Mouse (Mus musculus) liver, postnatal 0 days (tissue): ENCODE data around the gene Denr.

ENCODE experiments used
- CTCF ChIP-seq: sonication (generic); IDR thresholded peaks from 2 replicates; pipeline ENCODE4 v1.5.1; 2016; ENCODE audit warnings: antibody characterized with exemption, low read depth
- EP300 ChIP-seq: IDR thresholded peaks from 2 replicates; pipeline ENCODE4 v1.6.1; 2016; ENCODE audit warnings: antibody characterized with exemption, low read depth, mild to moderate bottlenecking

DNA sequence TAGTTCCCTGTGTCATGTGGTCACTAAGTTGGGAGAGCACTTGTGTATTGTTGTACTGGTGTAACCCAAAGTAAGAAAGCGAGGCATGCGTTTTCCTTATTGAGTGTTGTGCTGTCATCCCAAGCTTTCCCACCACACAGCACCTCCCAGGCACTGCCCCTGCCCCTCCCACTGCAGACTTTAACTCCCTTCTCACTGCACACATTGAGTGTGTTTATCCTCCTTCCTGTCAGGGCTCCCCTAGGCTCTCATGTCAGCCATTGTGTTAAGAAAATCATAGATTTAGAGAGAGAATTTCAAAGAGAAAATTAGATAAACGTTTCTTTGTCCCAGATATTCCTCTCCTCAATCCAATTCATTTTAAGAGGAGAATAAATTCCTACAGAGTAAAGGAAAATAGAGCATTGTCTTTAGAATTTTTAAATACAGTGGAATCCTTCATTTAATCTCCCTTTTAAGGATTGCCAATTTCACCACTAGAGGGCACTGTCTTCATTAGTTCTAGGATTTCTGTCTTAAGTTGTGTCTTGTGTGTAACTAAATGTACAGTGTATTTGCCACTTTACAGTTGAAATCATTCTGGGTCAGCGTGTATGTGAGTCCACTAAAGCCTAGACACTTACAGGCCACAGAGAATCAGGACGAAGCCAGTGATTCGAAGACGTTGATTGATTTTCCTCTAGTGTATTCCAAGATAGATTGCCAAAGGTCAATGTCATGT is 40.2 kb downstream of the Denr start:
- TF ChIP-seq EP300 (no peak), CTCF (peak; percentile 80)
